Mouse (Mus musculus): ENCODE measurements around the gene D230025D16Rik. TPM values are rescaled to one million over a fixed set of nuclear protein-coding genes. Genes with fewer than 3 reads are reported as not detected.
A peak's percentile ranks its signal among the peaks of the same experiment; 100 is the strongest.
"Not testable (repeated sequence)": the region's sequence is repeated elsewhere in the genome, so short reads cannot be mapped to it uniquely, and the experiment has no call there.

The D230025D16Rik gene
- 29.1 and 30.1 TPM in 2 replicates for polyA plus RNA-seq (2015; fragmentation: Nextera tagmentation; extraction: Ambion mirVana)

DNA sequence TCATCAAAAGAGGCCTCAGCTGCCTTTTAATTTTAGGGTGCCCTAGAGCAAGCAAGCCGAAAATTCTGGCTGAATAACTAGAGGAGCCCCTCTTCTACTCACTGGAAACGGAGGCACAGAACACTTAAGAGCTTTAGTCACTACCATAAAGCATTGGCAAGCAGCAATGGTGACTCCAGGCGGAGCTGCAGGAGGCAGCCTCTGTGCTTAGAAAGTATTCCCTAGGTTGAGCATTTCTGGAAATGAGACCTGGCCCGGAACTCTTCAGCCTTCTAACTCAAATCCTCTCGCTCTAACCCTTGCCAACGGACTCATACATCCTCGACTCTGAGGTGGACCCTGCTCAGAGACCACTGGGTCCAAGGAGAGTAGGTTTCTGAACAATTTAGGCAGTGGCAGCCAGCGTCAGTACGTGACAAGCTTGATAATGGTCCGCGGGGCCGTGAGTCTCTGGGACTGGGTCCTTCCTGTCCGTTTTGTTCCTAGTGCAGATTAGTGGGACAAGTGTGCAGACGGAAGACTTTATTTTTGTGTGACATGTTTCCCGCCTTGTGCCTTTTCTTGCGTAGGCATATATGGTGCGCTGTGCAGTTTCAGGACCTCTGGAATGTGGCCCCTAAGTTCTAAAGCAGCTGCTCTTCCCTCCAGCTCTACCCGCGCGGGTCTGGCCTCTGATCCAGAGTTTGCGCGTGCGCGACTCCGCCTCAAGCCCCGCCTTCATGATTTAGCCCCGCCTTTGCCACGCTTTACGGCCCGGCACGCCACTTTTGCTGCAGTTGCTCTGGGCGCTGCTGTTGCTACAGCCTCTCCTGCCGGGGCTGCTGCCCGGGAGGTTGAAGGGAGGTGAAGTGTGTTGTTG is at the start of gene D230025D16Rik:
D230025D16Rik (plus strand) TSS at position 733 of the 859 bp plus-strand sequence.
- H3K4me3 ChIP-seq (replicated peaks; ENCODE audit: low read length) = peak within 1 kb of the TSS; percentile 97

DNA sequence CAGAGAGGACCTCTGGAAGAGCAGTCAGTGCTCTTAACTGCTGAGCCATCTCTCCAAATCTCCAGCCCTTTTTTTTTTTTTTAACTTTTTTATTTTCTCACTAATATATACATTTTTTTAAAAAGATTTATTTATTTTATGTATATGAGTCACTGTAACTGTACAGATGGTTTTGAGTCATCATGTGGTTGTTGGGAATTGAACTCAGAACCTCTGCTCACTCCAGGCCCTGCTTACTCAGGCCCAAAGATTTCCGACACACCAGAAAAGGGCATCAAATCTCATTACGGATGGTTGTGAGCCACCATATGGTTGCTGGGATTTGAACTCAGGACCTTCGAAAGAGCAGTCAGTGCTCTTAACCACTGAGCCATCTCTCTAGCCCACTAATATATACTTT is 49.7 kb upstream of the D230025D16Rik start:
- not testable (repeated sequence) for ATAC-seq (ENCODE audit: insufficient read depth, low FRiP score); H3K27ac ChIP-seq (ENCODE audit: low read length); H3K4me1 ChIP-seq (ENCODE audit: control insufficient read depth, insufficient read depth, low read length); H3K4me2 ChIP-seq (ENCODE audit: low read depth, low read length); H3K9me3 ChIP-seq (replicated peaks; ENCODE audit: control insufficient read depth, low read length); H3K4me3 ChIP-seq (replicated peaks; ENCODE audit: low read length); H3K27me3 ChIP-seq (ENCODE audit: control insufficient read depth, insufficient read depth, low read length); H3K9ac ChIP-seq (ENCODE audit: low read length); H3K36me3 ChIP-seq (ENCODE audit: control insufficient read depth, insufficient read depth, low read length)
- WGBS = 95% methylated on average over 3 of the region's 3 CpGs

More for the DNA sequence above, at the start of gene D230025D16Rik:
- ATAC-seq (ENCODE audit: insufficient read depth, low FRiP score) = peak; percentile 92
- H3K9ac ChIP-seq (ENCODE audit: low read length) = peak within 1 kb of the TSS; percentile 92
- peak within 1 kb of the TSS; percentile 90 for H3K27ac ChIP-seq (ENCODE audit: low read length)
- H3K36me3 ChIP-seq (ENCODE audit: control insufficient read depth, insufficient read depth, low read length) = no peaks in the 10 kb centered on the region
- H3K9me3 ChIP-seq (replicated peaks; ENCODE audit: control insufficient read depth, low read length) = no peaks in the 10 kb centered on the region
- 3% methylated on average over 34 of the region's 34 CpGs for WGBS
- H3K4me1 ChIP-seq (ENCODE audit: control insufficient read depth, insufficient read depth, low read length) = peaks cover 21% of the 10 kb centered on the region
- peak within 1 kb of the TSS; percentile 62 for H3K4me2 ChIP-seq (ENCODE audit: low read depth, low read length)
- no peaks in the 10 kb centered on the region for H3K27me3 ChIP-seq (ENCODE audit: control insufficient read depth, insufficient read depth, low read length)

DNA sequence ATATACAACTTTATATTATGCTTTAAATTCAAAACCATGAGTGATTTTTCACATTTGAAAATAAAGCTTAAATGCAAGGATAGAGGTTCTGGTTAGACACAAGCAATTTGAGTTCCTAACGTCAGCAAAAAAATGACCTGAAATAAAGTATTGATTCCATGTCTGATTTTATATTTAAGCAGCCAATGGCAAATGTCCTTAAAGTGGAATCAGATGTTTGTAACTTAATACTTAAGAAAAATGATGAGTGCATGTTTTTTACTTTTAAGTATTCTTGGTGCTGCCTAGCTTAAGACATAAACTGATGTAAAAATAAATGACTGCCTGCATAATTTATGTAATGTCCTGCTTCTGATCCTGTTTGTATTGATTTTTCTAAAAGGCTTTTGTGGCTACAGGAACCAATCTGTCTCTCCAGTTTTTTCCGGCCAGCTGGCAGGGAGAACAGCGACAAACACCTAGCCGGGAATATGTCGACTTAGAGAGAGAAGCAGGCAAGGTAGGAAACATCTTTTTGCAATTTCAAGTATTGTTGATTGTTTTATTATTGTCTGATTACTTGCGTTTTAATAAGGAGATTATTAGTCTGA is 46.6 kb upstream of the D230025D16Rik start:
- no peak overlapping the region for H3K4me3 ChIP-seq (replicated peaks; ENCODE audit: low read length)
- WGBS = 81% methylated on average over 6 of the region's 6 CpGs
- no peak for ATAC-seq (ENCODE audit: insufficient read depth, low FRiP score)
- H3K36me3 ChIP-seq (ENCODE audit: control insufficient read depth, insufficient read depth, low read length) = 0 out of 2 replicates have a peak, but pooled peaks cover 5% of the 10 kb centered on the region
- H3K27ac ChIP-seq (ENCODE audit: low read length) = no peak overlapping the region
- peaks cover 9% of the 10 kb centered on the region; the same call in 1 of the 2 replicates for H3K4me1 ChIP-seq (ENCODE audit: control insufficient read depth, insufficient read depth, low read length)
- H3K9ac ChIP-seq (ENCODE audit: low read length) = no peak overlapping the region
- H3K9me3 ChIP-seq (replicated peaks; ENCODE audit: control insufficient read depth, low read length) = no peaks in the 10 kb centered on the region
- H3K27me3 ChIP-seq (ENCODE audit: control insufficient read depth, insufficient read depth, low read length) = no peaks in the 10 kb centered on the region
- H3K4me2 ChIP-seq (ENCODE audit: low read depth, low read length) = no peak overlapping the region

DNA sequence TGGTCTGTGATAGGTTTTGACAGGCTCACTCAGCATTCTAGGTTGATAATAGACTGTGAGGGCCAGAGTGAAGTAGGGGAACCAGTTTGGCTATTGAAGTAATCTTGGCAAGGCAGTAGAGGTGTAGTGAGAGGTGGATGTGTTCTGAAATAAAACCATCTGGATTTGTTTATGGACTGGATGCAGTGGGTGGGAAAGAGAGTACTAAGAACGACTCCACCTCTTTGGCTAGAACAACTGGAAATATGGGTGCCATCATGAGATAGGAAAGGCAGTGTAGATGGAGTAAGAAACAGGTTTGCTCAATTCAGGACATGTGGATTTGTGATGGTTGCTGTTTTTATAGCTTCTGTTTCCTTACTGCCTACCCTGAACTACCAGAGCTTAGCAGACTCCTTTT is 42.7 kb upstream of the D230025D16Rik start:
- WGBS = 69% methylated on average over 1 of the region's 1 CpGs
- H3K27me3 ChIP-seq (ENCODE audit: control insufficient read depth, insufficient read depth, low read length) = no peaks in the 10 kb centered on the region
- no peaks in the 10 kb centered on the region for H3K9me3 ChIP-seq (replicated peaks; ENCODE audit: control insufficient read depth, low read length)
- ATAC-seq (ENCODE audit: insufficient read depth, low FRiP score) = no peak
- H3K4me2 ChIP-seq (ENCODE audit: low read depth, low read length) = no peak overlapping the region
- H3K36me3 ChIP-seq (ENCODE audit: control insufficient read depth, insufficient read depth, low read length) = 0 out of 2 replicates have a peak, but pooled peaks cover 5% of the 10 kb centered on the region
- H3K27ac ChIP-seq (ENCODE audit: low read length) = no peak overlapping the region
- peaks cover 9% of the 10 kb centered on the region; the same call in 1 of the 2 replicates for H3K4me1 ChIP-seq (ENCODE audit: control insufficient read depth, insufficient read depth, low read length)
- H3K4me3 ChIP-seq (replicated peaks; ENCODE audit: low read length) = no peak overlapping the region
- no peak overlapping the region for H3K9ac ChIP-seq (ENCODE audit: low read length)

GRCm38 (mm10) chr8:105186467-105187005 is 38.4 kb upstream of the D230025D16Rik start:
- Histone ChIP-seq H3K4me2 (ENCODE audit: low read depth, low read length) (no peak overlapping the region), H3K9ac (ENCODE audit: low read length) (no peak overlapping the region), H3K4me3 (replicated peaks; ENCODE audit: low read length) (no peak overlapping the region), H3K27me3 (ENCODE audit: control insufficient read depth, insufficient read depth, low read length) (no peaks in the 10 kb centered on the region), H3K27ac (ENCODE audit: low read length) (no peak overlapping the region), H3K4me1 (ENCODE audit: control insufficient read depth, insufficient read depth, low read length) (peaks cover 8% of the 10 kb centered on the region; the same call in 1 of the 2 replicates), H3K9me3 (replicated peaks; ENCODE audit: control insufficient read depth, low read length) (no peaks in the 10 kb centered on the region), H3K36me3 (ENCODE audit: control insufficient read depth, insufficient read depth, low read length) (no peaks in the 10 kb centered on the region)
- 58% methylated on average over 1 of the region's 1 CpGs for WGBS
- ATAC-seq (ENCODE audit: insufficient read depth, low FRiP score) = no peak

GRCm38 (mm10) chr8:105192182-105192581 is 32.8 kb upstream of the D230025D16Rik start:
- WGBS = 94% methylated on average over 5 of the region's 5 CpGs
- Histone ChIP-seq H3K27me3 (ENCODE audit: control insufficient read depth, insufficient read depth, low read length) (no peaks in the 10 kb centered on the region), H3K4me3 (replicated peaks; ENCODE audit: low read length) (no peak overlapping the region), H3K9ac (ENCODE audit: low read length) (no peak overlapping the region), H3K4me2 (ENCODE audit: low read depth, low read length) (no peak overlapping the region), H3K27ac (ENCODE audit: low read length) (no peak overlapping the region), H3K9me3 (replicated peaks; ENCODE audit: control insufficient read depth, low read length) (no peaks in the 10 kb centered on the region), H3K36me3 (ENCODE audit: control insufficient read depth, insufficient read depth, low read length) (peaks cover 18% of the 10 kb centered on the region), H3K4me1 (ENCODE audit: control insufficient read depth, insufficient read depth, low read length) (no peaks in the 10 kb centered on the region)
- no peak for ATAC-seq (ENCODE audit: insufficient read depth, low FRiP score)

GRCm38 (mm10) chr8:105205748-105206147 is 19.2 kb upstream of the D230025D16Rik start:
- 67% methylated on average over 1 of the region's 1 CpGs for WGBS
- H3K4me2 ChIP-seq (ENCODE audit: low read depth, low read length) = no peak overlapping the region
- ATAC-seq (ENCODE audit: insufficient read depth, low FRiP score) = no peak

GRCm38 (mm10) chr8:105206766-105207275 is 18.1 kb upstream of the D230025D16Rik start:
- H3K9me3 ChIP-seq (replicated peaks; ENCODE audit: control insufficient read depth, low read length) = no peaks in the 10 kb centered on the region
- no peak overlapping the region for H3K4me3 ChIP-seq (replicated peaks; ENCODE audit: low read length)
- no peaks in the 10 kb centered on the region for H3K27me3 ChIP-seq (ENCODE audit: control insufficient read depth, insufficient read depth, low read length)
- no peak for ATAC-seq (ENCODE audit: insufficient read depth, low FRiP score)
- H3K9ac ChIP-seq (ENCODE audit: low read length) = no peak overlapping the region
- peaks cover 8% of the 10 kb centered on the region for H3K36me3 ChIP-seq (ENCODE audit: control insufficient read depth, insufficient read depth, low read length)
- no peaks in the 10 kb centered on the region for H3K4me1 ChIP-seq (ENCODE audit: control insufficient read depth, insufficient read depth, low read length)
- no peak overlapping the region for H3K27ac ChIP-seq (ENCODE audit: low read length)
- WGBS = 49% methylated on average over 7 of the region's 7 CpGs
- H3K4me2 ChIP-seq (ENCODE audit: low read depth, low read length) = no peak overlapping the region

More at GRCm38 (mm10) chr8:105205748-105206147, 19.2 kb upstream of the D230025D16Rik start:
- Histone ChIP-seq H3K9me3 (replicated peaks; ENCODE audit: control insufficient read depth, low read length) (no peaks in the 10 kb centered on the region), H3K36me3 (ENCODE audit: control insufficient read depth, insufficient read depth, low read length) (peaks cover 8% of the 10 kb centered on the region), H3K27ac (ENCODE audit: low read length) (no peak overlapping the region), H3K4me1 (ENCODE audit: control insufficient read depth, insufficient read depth, low read length) (no peaks in the 10 kb centered on the region), H3K4me3 (replicated peaks; ENCODE audit: low read length) (no peak overlapping the region), H3K27me3 (ENCODE audit: control insufficient read depth, insufficient read depth, low read length) (no peaks in the 10 kb centered on the region), H3K9ac (ENCODE audit: low read length) (no peak overlapping the region)
